Mouse (Mus musculus): ENCODE data around the gene Vmn2r27.
A peak's percentile ranks its signal among the peaks of the same experiment; 100 is the strongest.

Gene Vmn2r27

GRCm38 (mm10) chr6:124231756-124232155, at the start of gene Vmn2r27:
TSS of gene Vmn2r27 (minus strand) at chr6:124231856.
- DNase-seq (ENCODE audit: low read depth, low spot score), result no peak

- DNase-seq (ENCODE audit: low read depth, low spot score), result no peak
These were observed 46.6 kb upstream of the Vmn2r27 start for GRCm38 (mm10) chr6:124278291-124278690.

- no peak for DNase-seq (ENCODE audit: low read depth, low spot score)
These were observed 46.0 kb upstream of the Vmn2r27 start for GRCm38 (mm10) chr6:124277641-124278040.

- no peak for DNase-seq (ENCODE audit: low read depth, low spot score)
These were observed 41.7 kb upstream of the Vmn2r27 start for GRCm38 (mm10) chr6:124273231-124273880.

- DNase-seq (ENCODE audit: low read depth, low spot score), result peak; percentile 70
These were observed 31.0 kb upstream of the Vmn2r27 start for GRCm38 (mm10) chr6:124262696-124263095.

- DNase-seq (ENCODE audit: low read depth, low spot score), result peak; percentile 52
These were observed 28.7 kb upstream of the Vmn2r27 start for GRCm38 (mm10) chr6:124260198-124260931.

- DNase-seq (ENCODE audit: low read depth, low spot score), result no peak
These were observed 24.2 kb upstream of the Vmn2r27 start for GRCm38 (mm10) chr6:124255721-124256470.

- no peak for DNase-seq (ENCODE audit: low read depth, low spot score)
These were observed 29.5 kb downstream of the Vmn2r27 start for GRCm38 (mm10) chr6:124202116-124202515.

GRCm38 (mm10) chr6:124168499-124169257, 63.0 kb downstream of the Vmn2r27 start:
- DNase-seq (ENCODE audit: low read depth, low spot score), result no peak

- no peak for DNase-seq (ENCODE audit: low read depth, low spot score)
These were observed 65.1 kb downstream of the Vmn2r27 start for GRCm38 (mm10) chr6:124166596-124166995.

- no peak for DNase-seq (ENCODE audit: low read depth, low spot score)
These were observed 81.8 kb downstream of the Vmn2r27 start for GRCm38 (mm10) chr6:124149808-124150207.
